10 mouse cellular contexts compared by ENCODE assay signal in the genomic region with DNA sequence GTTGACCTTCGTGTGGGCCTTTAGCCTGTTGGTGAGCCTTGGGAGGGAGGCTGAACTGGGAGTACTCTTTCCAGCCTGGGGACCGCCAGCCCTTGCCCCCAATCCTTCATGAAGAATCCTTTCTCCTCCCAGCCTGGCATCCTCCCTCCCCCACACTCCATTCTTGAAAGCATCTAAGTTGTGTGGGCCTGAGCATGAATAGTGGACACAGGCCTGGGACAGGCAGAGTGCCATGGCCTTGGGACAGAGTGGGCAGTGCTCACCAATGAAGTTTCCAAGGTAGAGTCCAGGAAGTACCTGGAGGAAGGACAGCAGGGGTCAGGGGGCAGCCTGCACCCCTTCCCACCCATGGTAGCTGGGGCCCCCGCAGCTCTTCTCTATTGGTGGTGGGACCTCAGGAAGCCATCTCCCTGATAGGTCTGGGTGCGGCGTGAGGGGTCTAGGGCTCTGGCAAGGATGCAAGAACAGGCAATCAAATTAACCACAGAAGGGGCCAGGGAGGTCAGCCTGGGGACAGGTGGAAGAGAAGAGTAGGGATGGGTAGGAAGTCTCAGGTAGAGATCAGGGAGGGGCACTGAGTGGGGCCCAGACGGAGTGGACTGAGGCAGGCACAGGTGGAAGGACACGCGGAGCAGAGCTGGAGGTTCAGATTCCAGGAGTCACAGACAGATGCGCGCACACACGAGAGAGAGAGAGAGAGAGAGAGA. TPM values are rescaled to one million over a fixed set of nuclear protein-coding genes. Genes with fewer than 3 reads are reported as not detected.
A peak's percentile ranks its signal among the peaks of the same experiment; 100 is the strongest.
DNase-seq lines count a peak whose midpoint lies in the region; ATAC-seq and TF ChIP-seq lines count a peak whose summit lies in the region.
"Had no signal": no experiment of that assay in that cellular context is flagged by ENCODE, and none has a peak within 500 bp of the region (broad histone marks: within the 10 kb centered on the region; RNA-seq: fewer than 3 reads in every experiment).

No protein-coding gene starts in this region.

- H3K27me3 ChIP-seq in heart, embryonic 16.5 days (ENCODE audit: control insufficient read depth, insufficient read depth, low read length), result peaks cover 82% of the 10 kb centered on the region
- peaks cover 89% of the 10 kb centered on the region for H3K27me3 ChIP-seq in embryonic facial prominence, embryonic 13.5 days
- peaks cover 50% of the 10 kb centered on the region for H3K27me3 ChIP-seq in hindbrain, embryonic 13.5 days
- peaks cover 7% of the 10 kb centered on the region; the same call in 1 of the 2 replicates for H3K27me3 ChIP-seq in midbrain, postnatal 0 days (ENCODE audit: insufficient read depth, low read length)

- H3K9me3 ChIP-seq in heart, embryonic 16.5 days (replicated peaks; ENCODE audit: control insufficient read depth, low read length), result no peaks in the 10 kb centered on the region
- no peaks in the 10 kb centered on the region for H3K9me3 ChIP-seq in embryonic facial prominence, embryonic 13.5 days
- H3K9me3 ChIP-seq in hindbrain, embryonic 13.5 days, result no peaks in the 10 kb centered on the region
- H3K9me3 ChIP-seq in midbrain, postnatal 0 days (ENCODE audit: low read length), result no peaks in the 10 kb centered on the region

- 35% methylated on average over 11 of the region's 11 CpGs for WGBS in heart, embryonic 16.5 days
- 35% methylated on average over 11 of the region's 11 CpGs for WGBS in embryonic facial prominence, embryonic 13.5 days
- 40% methylated on average over 11 of the region's 11 CpGs for WGBS in hindbrain, embryonic 13.5 days
- WGBS in midbrain, postnatal 0 days, result 37% methylated on average over 11 of the region's 11 CpGs

- H3K4me3 ChIP-seq in heart, embryonic 16.5 days (ENCODE audit: low read length), result peak overlapping the region; percentile 75
- H3K4me3 ChIP-seq in embryonic facial prominence, embryonic 13.5 days, result peak overlapping the region; percentile 52
- H3K4me3 ChIP-seq in hindbrain, embryonic 13.5 days, result peak overlapping the region; percentile 70
- peak overlapping the region; percentile 74 for H3K4me3 ChIP-seq in midbrain, postnatal 0 days (ENCODE audit: low read depth, low read length)

- H3K9ac ChIP-seq in heart, embryonic 16.5 days (ENCODE audit: low read length), result no peak overlapping the region
- no peak overlapping the region for H3K9ac ChIP-seq in embryonic facial prominence, embryonic 13.5 days
- H3K9ac ChIP-seq in hindbrain, embryonic 13.5 days, result peak overlapping the region; percentile 94
- peak overlapping the region; percentile 95 for H3K9ac ChIP-seq in midbrain, postnatal 0 days (replicated peaks; ENCODE audit: low read length, poor library complexity, severe bottlenecking)

- no peak for DNase-seq in heart, postnatal 25 days (ENCODE audit: low spot score)
- no peak for DNase-seq in midbrain, postnatal 0 days (ENCODE audit: low spot score)
- DNase-seq in left cerebral cortex, postnatal 25 days (ENCODE audit: low spot score in 2 of 2), result no peak
- DNase-seq in urinary bladder, adult 18-20 months (ENCODE audit: low spot score in 2 of 2), result no peak
- no peak for DNase-seq in adrenal gland, postnatal 10 days
- DNase-seq: lung, postnatal 36 days had no signal

- H3K4me2 ChIP-seq in heart, embryonic 16.5 days (ENCODE audit: low read depth, low read length), result peak overlapping the region; percentile 100
- peak overlapping the region; percentile 82 for H3K4me2 ChIP-seq in embryonic facial prominence, embryonic 13.5 days
- peak overlapping the region; percentile 89 for H3K4me2 ChIP-seq in hindbrain, embryonic 13.5 days
- peak overlapping the region; percentile 87 for H3K4me2 ChIP-seq in midbrain, postnatal 0 days (ENCODE audit: low read depth, low read length, poor library complexity, severe bottlenecking)

- H3K4me1 ChIP-seq in heart, embryonic 16.5 days (ENCODE audit: control insufficient read depth, insufficient read depth, low read length), result peaks cover 7% of the 10 kb centered on the region
- H3K4me1 ChIP-seq in embryonic facial prominence, embryonic 13.5 days, result 0 out of 2 replicates have a peak, but pooled peaks cover 7% of the 10 kb centered on the region
- H3K4me1 ChIP-seq in hindbrain, embryonic 13.5 days (replicated peaks), result peaks cover 29% of the 10 kb centered on the region
- peaks cover 6% of the 10 kb centered on the region; the same call in 1 of the 2 replicates for H3K4me1 ChIP-seq in midbrain, postnatal 0 days (ENCODE audit: insufficient read depth, low read length)

- H3K27ac ChIP-seq in heart, embryonic 16.5 days (ENCODE audit: low read length), result no peak overlapping the region
- H3K27ac ChIP-seq in embryonic facial prominence, embryonic 13.5 days, result no peak overlapping the region
- H3K27ac ChIP-seq in hindbrain, embryonic 13.5 days, result 0 out of 2 replicates have a peak overlapping the region, but pooled peaks have one; percentile 40
- H3K27ac ChIP-seq in midbrain, postnatal 0 days (ENCODE audit: low read depth, low read length), result no peak overlapping the region

- TF ChIP-seq CTCF in midbrain, postnatal 0 days (IDR thresholded peaks at IDR 0.05), result no peak

- no peaks in the 10 kb centered on the region for H3K36me3 ChIP-seq in heart, embryonic 16.5 days (ENCODE audit: control insufficient read depth, insufficient read depth)
- no peaks in the 10 kb centered on the region for H3K36me3 ChIP-seq in embryonic facial prominence, embryonic 13.5 days
- no peaks in the 10 kb centered on the region for H3K36me3 ChIP-seq in hindbrain, embryonic 13.5 days
- H3K36me3 ChIP-seq in midbrain, postnatal 0 days (ENCODE audit: insufficient read depth, low read length), result no peaks in the 10 kb centered on the region

- ATAC-seq in heart, embryonic 16.5 days (replicated peaks; ENCODE audit: extremely low read depth, insufficient read depth, low FRiP score), result no peak
- no peak for ATAC-seq in embryonic facial prominence, embryonic 13.5 days (ENCODE audit: insufficient number of reproducible peaks, insufficient read depth, low FRiP score, low TSS enrichment, low read depth)
- 0 out of 2 replicates have a peak, but pooled peaks have one; percentile 21 for ATAC-seq in hindbrain, embryonic 13.5 days (ENCODE audit: low FRiP score)
- ATAC-seq in midbrain, postnatal 0 days (ENCODE audit: low FRiP score), result peak; percentile 31; the same call in 1 of the 2 replicates

- intact Hi-C loops in heart, postnatal 25 days (cut with DNase I), result no loop called here
- intact Hi-C loops in left cerebral cortex, postnatal 25 days (cut with DNase I), result no loop called here

RNA-seq across cellular contexts. Expression of gene Dusp15, which starts 1.0 kb away (rescaled TPM):
- polyA plus RNA-seq in heart, embryonic 16.5 days (2015; fragmentation: Nextera tagmentation; extraction: Ambion mirVana), result 0.10 and 0.33 TPM in 2 replicates
- total RNA-seq in heart, postnatal 25 days (2021), result under 1 TPM in 1 of 2 experiments, not detected in 1; 0.20 TPM
- 0.37 and 0.39 TPM in 2 replicates for polyA plus RNA-seq in embryonic facial prominence, embryonic 13.5 days (2015; fragmentation: Nextera tagmentation; extraction: Ambion mirVana)
- polyA plus RNA-seq in hindbrain, embryonic 13.5 days (2015; fragmentation: Nextera tagmentation; extraction: Ambion mirVana), result 7.2 and 8.2 TPM in 2 replicates
- total RNA-seq in midbrain, postnatal 0 days (2014; rRNA removed), result 44.9 and 47.1 TPM in 2 replicates
- polyA plus RNA-seq in midbrain, postnatal 0 days (2015; fragmentation: Nextera tagmentation; extraction: Ambion mirVana), result 24.6 and 25.2 TPM in 2 replicates
- total RNA-seq in left cerebral cortex, postnatal 25 days (2021), result 10 to 100 TPM; 17.8 to 23.4 TPM
- 1 to 10 TPM; 3.1 to 4.3 TPM for total RNA-seq in adrenal gland, postnatal 10 days (2021)
- total RNA-seq: MEL had no signal

RNA-seq across cellular contexts. Expression of gene Ttll9, which starts 11.8 kb away (rescaled TPM):
- polyA plus RNA-seq in heart, embryonic 16.5 days (2015; fragmentation: Nextera tagmentation; extraction: Ambion mirVana), result 0.95 and 1.1 TPM in 2 replicates
- not detected for total RNA-seq in heart, postnatal 25 days (2021)
- polyA plus RNA-seq in embryonic facial prominence, embryonic 13.5 days (2015; fragmentation: Nextera tagmentation; extraction: Ambion mirVana), result 0.36 and 0.42 TPM in 2 replicates
- polyA plus RNA-seq in hindbrain, embryonic 13.5 days (2015; fragmentation: Nextera tagmentation; extraction: Ambion mirVana), result 5.0 and 5.5 TPM in 2 replicates
- 4.9 and 7.8 TPM in 2 replicates for total RNA-seq in midbrain, postnatal 0 days (2014; rRNA removed)
- polyA plus RNA-seq in midbrain, postnatal 0 days (2015; fragmentation: Nextera tagmentation; extraction: Ambion mirVana), result 7.6 and 7.9 TPM in 2 replicates
- 1 to 10 TPM; 1.7 to 2.6 TPM for total RNA-seq in left cerebral cortex, postnatal 25 days (2021)
- under 1 TPM; 0.27 to 0.79 TPM for total RNA-seq in adrenal gland, postnatal 10 days (2021)

RNA-seq across cellular contexts. Expression of gene Foxs1, which starts 17.5 kb away (rescaled TPM):
- 6.1 and 6.6 TPM in 2 replicates for polyA plus RNA-seq in heart, embryonic 16.5 days (2015; fragmentation: Nextera tagmentation; extraction: Ambion mirVana)
- 1 to 10 TPM; 3.7 TPM for total RNA-seq in heart, postnatal 25 days (2021)
- polyA plus RNA-seq in embryonic facial prominence, embryonic 13.5 days (2015; fragmentation: Nextera tagmentation; extraction: Ambion mirVana), result 0.83 TPM in 1 of 2 replicates, not detected in the other
- polyA plus RNA-seq in hindbrain, embryonic 13.5 days (2015; fragmentation: Nextera tagmentation; extraction: Ambion mirVana), result 3.3 and 3.8 TPM in 2 replicates
- 4.0 and 6.8 TPM in 2 replicates for total RNA-seq in midbrain, postnatal 0 days (2014; rRNA removed)
- polyA plus RNA-seq in midbrain, postnatal 0 days (2015; fragmentation: Nextera tagmentation; extraction: Ambion mirVana), result 2.4 and 3.3 TPM in 2 replicates
- total RNA-seq in left cerebral cortex, postnatal 25 days (2021), result 1 to 10 TPM; 1.0 TPM
- 1 to 10 TPM; 5.4 to 5.7 TPM for total RNA-seq in adrenal gland, postnatal 10 days (2021)
- total RNA-seq: MEL had no signal

RNA-seq across cellular contexts. Expression of gene Mylk2, which starts 39.4 kb away (rescaled TPM):
- polyA plus RNA-seq in heart, embryonic 16.5 days (2015; fragmentation: Nextera tagmentation; extraction: Ambion mirVana), result 0.10 and 0.32 TPM in 2 replicates
- under 1 TPM in 1 of 2 experiments, not detected in 1; 0.13 TPM for total RNA-seq in heart, postnatal 25 days (2021)
- not detected in 2 replicates for polyA plus RNA-seq in embryonic facial prominence, embryonic 13.5 days (2015; fragmentation: Nextera tagmentation; extraction: Ambion mirVana)
- not detected in 2 replicates for polyA plus RNA-seq in hindbrain, embryonic 13.5 days (2015; fragmentation: Nextera tagmentation; extraction: Ambion mirVana)
- total RNA-seq in midbrain, postnatal 0 days (2014; rRNA removed), result 0.16 TPM in 1 of 2 replicates, not detected in the other
- 0.05 TPM in 1 of 2 replicates, not detected in the other for polyA plus RNA-seq in midbrain, postnatal 0 days (2015; fragmentation: Nextera tagmentation; extraction: Ambion mirVana)
- total RNA-seq in left cerebral cortex, postnatal 25 days (2021), result not detected
- 1 to 10 TPM; 3.1 to 6.3 TPM for total RNA-seq in adrenal gland, postnatal 10 days (2021)
- total RNA-seq: MEL had no signal

Comparison
In these comparisons a context has a peak if more than half of its experiments do, and no peak if none do; other contexts are left out.
1. ATAC-seq: peak in hindbrain, embryonic 13.5 days (single experiment) and midbrain, postnatal 0 days (single experiment); none in heart, embryonic 16.5 days (single experiment) and embryonic facial prominence, embryonic 13.5 days (single experiment).
2. H3K9ac ChIP-seq: peak in hindbrain, embryonic 13.5 days (single experiment) and midbrain, postnatal 0 days (single experiment); none in heart, embryonic 16.5 days (single experiment) and embryonic facial prominence, embryonic 13.5 days (single experiment).
3. Peak in every context shown above with its lines, with median percentiles within 50 percentile points of each other: H3K4me2 ChIP-seq and H3K4me3 ChIP-seq.